In genomic region chr16:95436611-95437010, GRCm38 (mm10) we compare ENCODE assay signal across 33 mouse cellular contexts.
DNase-seq lines count a peak whose midpoint lies in the region; ATAC-seq lines count a peak whose summit lies in the region.
"Had no signal": no experiment of that assay in that cellular context is flagged by ENCODE, and none has a peak within 500 bp of the region (broad histone marks: within the 10 kb centered on the region; RNA-seq: fewer than 3 reads in every experiment).

No protein-coding gene starts in this region.

- H3K27me3 ChIP-seq in megakaryocyte, embryonic 14.5 days (replicated peaks) = peaks cover 31% of the 10 kb centered on the region
- H3K27me3 ChIP-seq: forebrain, embryonic 15.5 days; heart, embryonic 15.5 days; hindbrain, embryonic 12.5 days; limb, embryonic 13.5 days; midbrain, embryonic 15.5 days; neural tube, embryonic 15.5 days had no signal

- peak overlapping the region; percentile 51; the same call in 1 of the 2 replicates for H3K27ac ChIP-seq in brown adipose tissue, adult 24 weeks (replicated peaks; ENCODE audit: low read depth, low read length)
- H3K27ac ChIP-seq: forebrain, embryonic 10.5 days; forebrain, embryonic 15.5 days; heart, embryonic 15.5 days; hindbrain, embryonic 12.5 days; left cerebral cortex, adult 2 months; limb, embryonic 13.5 days; liver, embryonic 13.5 days; macrophage; midbrain, embryonic 10.5 days; midbrain, embryonic 15.5 days; neural tube, embryonic 15.5 days; stomach, postnatal 0 days had no signal

- no peaks in the 10 kb centered on the region for H3K9me3 ChIP-seq in megakaryocyte, embryonic 14.5 days
- H3K9me3 ChIP-seq: forebrain, embryonic 10.5 days; forebrain, embryonic 15.5 days; G1E; heart, embryonic 10.5 days; heart, embryonic 15.5 days; hindbrain, embryonic 12.5 days; limb, embryonic 13.5 days; liver, embryonic 13.5 days; midbrain, embryonic 10.5 days; midbrain, embryonic 15.5 days; neural tube, embryonic 15.5 days had no signal

- no peaks in the 10 kb centered on the region for H3K36me3 ChIP-seq in megakaryocyte, embryonic 14.5 days (replicated peaks; ENCODE audit: low read length)
- H3K36me3 ChIP-seq: forebrain, embryonic 10.5 days; forebrain, embryonic 15.5 days; heart, embryonic 10.5 days; heart, embryonic 15.5 days; hindbrain, embryonic 12.5 days; limb, embryonic 13.5 days; liver, embryonic 13.5 days; midbrain, embryonic 10.5 days; midbrain, embryonic 15.5 days; neural tube, embryonic 15.5 days had no signal

- peak; percentile 41 for DNase-seq in adrenal gland, adult 8-10 months
- no peak for DNase-seq in embryo, embryonic 10.5 days (ENCODE audit: low spot score)
- DNase-seq in layer of hippocampus, postnatal 14 days (ENCODE audit: low spot score in 2 of 2) = no peak
- DNase-seq in layer of hippocampus, postnatal 25 days (ENCODE audit: extremely low spot score in 1 of 2, low spot score in 1 of 2) = no peak
- DNase-seq: cerebellum, adult 2 months; cerebellum, postnatal 14 days; heart, postnatal 36 days; kidney, adult 8-10 months; kidney, postnatal 10 days; layer of hippocampus, adult 9-11 months; liver, embryonic 13.5 days; lung, adult 18-20 months; right cerebral cortex, postnatal 4 days; thymus, adult 18-20 months; thymus, postnatal 25 days had no signal

- peak overlapping the region; percentile 83 for H3K4me3 ChIP-seq in megakaryocyte, embryonic 14.5 days (replicated peaks)
- H3K4me3 ChIP-seq in brown adipose tissue, adult 24 weeks (ENCODE audit: insufficient read depth, low read depth, low read length) = no peak overlapping the region
- H3K4me3 ChIP-seq: forebrain, embryonic 10.5 days; forebrain, embryonic 15.5 days; heart, embryonic 10.5 days; heart, embryonic 15.5 days; hindbrain, embryonic 12.5 days; left cerebral cortex, adult 2 months; limb, embryonic 13.5 days; liver, embryonic 13.5 days; midbrain, embryonic 10.5 days; midbrain, embryonic 15.5 days; neural tube, embryonic 15.5 days had no signal

- H3K4me1 ChIP-seq in megakaryocyte, embryonic 14.5 days = peaks cover 97% of the 10 kb centered on the region
- H3K4me1 ChIP-seq in brown adipose tissue, adult 24 weeks (ENCODE audit: control insufficient read depth, insufficient read depth, insufficient read length, low read length) = peaks cover 46% of the 10 kb centered on the region
- H3K4me1 ChIP-seq: forebrain, embryonic 15.5 days; midbrain, embryonic 10.5 days; midbrain, embryonic 15.5 days had no signal

- no peak for ATAC-seq in megakaryocyte, adult 5-6 weeks (ENCODE audit: poor library complexity, severe bottlenecking)
- ATAC-seq: forebrain, embryonic 15.5 days; intestine, embryonic 16.5 days; lung, postnatal 0 days; midbrain, embryonic 15.5 days had no signal
